Mouse (Mus musculus) liver, postnatal 0 days (tissue): ENCODE data around the gene Sympk.

ENCODE experiments used
- CTCF ChIP-seq: sonication (generic); IDR thresholded peaks from 2 replicates; pipeline ENCODE4 v1.5.1; 2016; ENCODE audit warnings: antibody characterized with exemption, low read depth
- EP300 ChIP-seq: IDR thresholded peaks from 2 replicates; pipeline ENCODE4 v1.6.1; 2016; ENCODE audit warnings: antibody characterized with exemption, low read depth, mild to moderate bottlenecking

DNA sequence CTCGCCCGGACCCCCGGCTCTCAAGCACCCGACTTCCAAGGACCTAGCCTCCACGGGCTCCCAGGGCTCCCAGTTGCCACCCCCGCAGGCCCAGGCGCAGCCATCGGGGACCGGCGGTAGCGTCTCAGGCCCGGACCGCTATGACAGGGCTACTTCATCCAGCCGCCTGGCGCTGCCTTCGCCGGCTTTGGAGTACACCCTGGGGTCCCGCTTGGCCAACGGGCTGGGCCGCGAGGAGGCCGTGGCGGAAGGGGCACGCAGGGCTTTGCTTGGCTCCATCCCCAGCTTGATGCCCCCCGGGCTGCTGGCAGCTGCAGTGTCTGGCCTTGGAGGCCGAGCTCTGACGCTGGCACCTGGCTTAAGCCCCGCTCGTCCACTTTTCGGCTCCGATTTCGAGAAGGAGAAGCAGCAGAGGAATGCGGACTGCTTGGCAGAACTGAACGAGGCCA, 19.5 kb upstream of the Sympk start:
- TF ChIP-seq CTCF: no peak
- no peak for TF ChIP-seq EP300
